Mouse (Mus musculus) spleen, embryonic (tissue): ENCODE measurements around the gene Ptov1.

Experiments
- CTCF ChIA-PET: fragments of 350-600 bp; sonication (Branson Sonifier 250); formaldehyde crosslinking; loops from one replicate; lab custom pipeline; 2022; lab: Charles Lee

The Ptov1 gene

GRCm38 (mm10) chr7:44890180-44890579 lies 20.6 kb upstream of the Ptov1 start:
- CTCF ChIA-PET, result no interaction called here

DNA sequence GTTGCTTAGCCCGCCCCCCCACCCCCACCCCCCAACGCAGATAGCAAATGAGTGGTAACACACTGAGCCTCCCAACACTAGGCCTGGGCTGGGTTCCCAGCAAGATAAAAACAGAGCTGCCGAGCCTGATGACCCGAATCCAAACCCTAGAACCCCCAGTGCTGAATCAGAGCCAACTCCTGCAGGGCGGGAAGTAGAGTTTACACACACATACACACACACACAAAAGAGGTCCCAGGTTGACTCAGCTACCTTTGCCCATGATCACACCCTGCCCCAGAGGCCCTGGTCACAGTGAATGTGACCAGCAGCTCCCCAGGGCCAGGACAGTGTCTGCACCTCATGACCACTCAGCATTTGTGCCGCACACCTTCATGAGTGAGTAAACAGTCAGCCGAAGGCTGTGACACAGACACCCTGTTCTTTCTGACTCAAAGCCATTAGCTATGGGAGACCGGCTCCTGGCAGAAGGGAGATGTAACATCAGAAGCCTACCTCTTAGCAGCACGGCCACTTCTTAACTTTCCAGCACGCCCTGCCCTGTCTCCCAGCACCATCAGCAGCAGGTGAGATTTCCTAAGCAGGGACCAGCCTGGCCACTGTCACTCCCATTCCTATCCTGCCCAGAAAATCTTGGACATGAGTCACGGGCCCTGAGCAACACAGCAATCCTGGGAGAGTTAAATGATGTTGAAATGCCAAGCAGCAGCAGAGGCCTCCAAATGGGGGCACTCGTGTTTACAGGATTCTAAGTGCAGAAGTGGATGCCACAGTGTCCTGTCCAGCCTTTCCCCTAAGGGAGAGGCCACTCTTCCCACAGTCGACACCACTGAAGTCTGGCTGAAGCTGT lies 18.9 kb upstream of the Ptov1 start:
- CTCF ChIA-PET, result no interaction called here

- CTCF ChIA-PET, result no interaction called here
Observed at GRCm38 (mm10) chr7:44886964-44887363, 17.4 kb upstream of the Ptov1 start.

DNA sequence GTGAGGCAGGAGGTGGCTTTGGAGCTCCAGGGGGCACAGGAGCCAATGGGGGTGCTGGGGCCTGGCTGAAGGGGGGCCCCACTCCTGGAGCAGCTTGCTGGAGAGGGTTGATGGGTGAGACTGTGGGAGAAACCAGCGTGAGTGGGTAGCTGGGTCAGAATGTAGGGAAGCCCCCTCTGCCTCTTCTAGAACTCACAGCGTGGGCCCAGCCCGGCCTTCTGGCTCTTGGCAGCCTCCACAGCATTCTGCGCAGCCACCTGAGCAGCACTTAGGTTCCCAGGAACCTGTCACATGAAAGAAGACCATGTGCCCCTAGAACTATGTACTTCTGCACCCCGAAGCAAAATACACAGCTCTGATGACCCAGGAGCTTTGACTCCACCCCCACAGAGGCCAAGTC lies 15.0 kb upstream of the Ptov1 start:
- CTCF ChIA-PET, result interaction anchor here (0.6 kb wide), 1 partner anchor 101 kb away, joined by 3 read pairs; no protein-coding TSS in a partner anchor

DNA sequence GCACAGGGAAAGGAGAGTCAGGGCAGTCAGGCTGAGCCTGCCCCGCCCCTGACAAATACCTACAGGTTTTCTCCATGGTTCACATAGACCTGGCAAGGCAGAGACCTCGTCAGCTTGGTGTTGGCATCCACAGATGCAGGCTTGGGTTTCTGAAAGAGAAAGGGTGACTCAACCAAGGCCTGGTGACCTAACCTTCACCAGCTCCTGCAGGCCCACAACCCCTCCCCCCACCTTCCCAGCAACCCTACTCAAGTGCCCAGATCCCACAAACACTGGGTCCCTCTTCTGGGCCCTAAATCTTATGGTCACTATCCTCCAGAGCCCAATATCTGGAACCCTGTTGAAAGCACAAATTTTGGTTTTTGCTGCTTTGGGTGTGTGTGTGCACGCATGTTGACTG lies 13.4 kb upstream of the Ptov1 start:
- CTCF ChIA-PET, result no interaction called here

DNA sequence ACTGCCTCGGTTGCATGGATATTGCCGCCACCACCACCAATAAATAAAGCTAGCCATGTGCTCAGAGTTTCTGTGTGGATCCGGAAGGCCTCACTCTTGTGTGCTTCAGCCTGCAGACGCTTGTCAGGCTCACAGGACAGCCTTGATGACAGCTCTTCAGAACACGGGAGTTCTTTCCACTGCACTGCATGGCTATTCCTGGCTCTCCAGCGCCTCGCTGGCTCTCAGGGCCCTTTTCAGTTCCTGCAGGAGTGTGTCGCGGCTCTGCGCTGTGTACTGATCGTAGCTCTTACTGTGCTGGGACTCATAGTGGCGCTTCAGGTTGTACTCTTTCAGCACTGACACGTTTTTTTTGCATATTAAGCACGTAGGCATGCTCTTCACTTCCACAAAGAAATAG lies 8.2 kb upstream of the Ptov1 start:
- CTCF ChIA-PET, result no interaction called here

DNA sequence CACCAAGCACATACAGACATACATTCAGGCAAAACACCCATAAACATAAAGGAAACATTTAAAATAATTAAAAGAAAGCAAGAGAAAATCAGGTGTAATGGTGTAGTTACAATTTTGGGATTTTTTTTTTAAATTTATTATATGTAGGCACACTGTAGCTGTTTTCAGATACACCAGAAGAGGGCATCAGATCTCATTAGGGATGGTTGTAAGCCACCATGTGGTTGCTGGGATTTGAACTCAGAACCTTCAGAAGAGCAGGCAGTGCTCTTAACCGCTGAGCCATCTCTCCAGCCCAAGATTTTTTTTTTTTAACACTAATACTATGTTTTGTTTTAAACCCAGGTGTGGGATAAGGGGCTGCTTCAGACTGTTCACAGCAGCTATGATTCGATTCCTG lies 2.2 kb upstream of the Ptov1 start:
- CTCF ChIA-PET, result interaction anchor here (0.9 kb wide), 1 partner anchor 12 kb away, joined by 3 read pairs; no protein-coding TSS in a partner anchor

GRCm38 (mm10) chr7:44871181-44871580 lies 1.6 kb upstream of the Ptov1 start:
- CTCF ChIA-PET, result interaction anchor here (0.9 kb wide), 1 partner anchor 11 kb away, joined by 3 read pairs; no protein-coding TSS in a partner anchor

DNA sequence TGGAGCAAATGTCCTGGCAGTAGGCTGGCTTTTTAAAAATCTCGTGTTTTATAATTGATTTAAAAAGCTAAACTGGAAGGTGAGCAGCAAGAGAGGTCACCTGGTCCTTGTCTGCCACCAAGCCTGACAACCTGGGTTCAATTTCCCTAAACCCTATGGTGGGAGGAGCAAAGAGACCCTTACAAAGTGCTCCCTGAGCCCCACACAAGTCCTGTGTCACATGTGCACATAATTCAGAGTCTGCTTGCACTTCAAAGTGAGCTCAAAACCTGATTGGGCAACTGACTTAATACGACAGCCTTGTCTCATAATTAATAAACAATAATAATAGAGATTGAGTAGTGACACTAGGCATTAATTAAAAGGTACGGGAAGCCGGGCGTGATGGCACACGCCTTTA lies 1.0 kb upstream of the Ptov1 start:
- CTCF ChIA-PET, result interaction anchor here (0.6 kb wide), 1 partner anchor 96 kb away, joined by 7 read pairs; no protein-coding TSS in a partner anchor

DNA sequence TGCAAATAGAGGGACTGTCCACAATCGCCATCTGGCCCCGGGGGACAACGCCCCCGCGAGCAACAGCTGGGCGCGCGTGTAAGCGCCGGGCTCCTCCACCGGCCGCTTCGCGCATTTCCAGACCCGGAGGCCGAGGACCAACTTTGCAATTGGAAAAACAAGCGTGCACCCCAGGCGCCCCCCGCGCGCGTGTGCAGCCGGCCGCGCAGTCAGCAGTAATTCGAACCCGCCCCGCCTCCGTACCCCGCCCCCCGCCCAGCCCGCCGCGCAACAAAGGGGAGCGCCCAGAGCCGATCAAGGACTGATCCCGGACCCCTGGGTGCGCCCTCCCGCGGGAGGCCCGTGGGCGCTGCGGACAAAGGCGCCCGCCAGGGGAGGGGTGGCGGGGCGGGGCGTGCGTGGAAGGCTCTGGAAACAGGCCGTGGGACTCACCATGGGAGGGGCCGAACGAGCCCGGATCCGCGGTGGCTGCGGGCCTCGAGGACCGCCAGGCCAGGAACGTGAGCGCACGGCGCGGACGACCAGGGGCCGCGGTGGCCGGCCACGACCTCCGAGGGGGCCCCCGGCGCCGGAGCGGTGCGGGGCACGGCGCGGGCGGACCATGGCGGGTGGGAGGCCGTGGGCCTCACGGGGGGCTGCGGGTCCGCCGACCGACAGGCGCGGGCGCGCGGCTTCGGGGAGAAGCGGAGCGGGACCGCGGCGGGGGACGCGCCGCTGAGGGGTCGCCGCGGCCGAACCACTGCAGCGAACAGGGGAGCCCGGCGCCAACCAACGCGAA lies 480 bp downstream of the Ptov1 start:
- CTCF ChIA-PET, result interaction anchor here (0.8 to 1.6 kb wide), 2 partner anchors 23 to 30 kb away, joined by 3 read pairs; no protein-coding TSS in a partner anchor

GRCm38 (mm10) chr7:44868465-44868864 lies 1.1 kb downstream of the Ptov1 start:
- CTCF ChIA-PET, result interaction anchor here (1.6 kb wide), 1 partner anchor 30 kb away, joined by 3 read pairs; no protein-coding TSS in a partner anchor

DNA sequence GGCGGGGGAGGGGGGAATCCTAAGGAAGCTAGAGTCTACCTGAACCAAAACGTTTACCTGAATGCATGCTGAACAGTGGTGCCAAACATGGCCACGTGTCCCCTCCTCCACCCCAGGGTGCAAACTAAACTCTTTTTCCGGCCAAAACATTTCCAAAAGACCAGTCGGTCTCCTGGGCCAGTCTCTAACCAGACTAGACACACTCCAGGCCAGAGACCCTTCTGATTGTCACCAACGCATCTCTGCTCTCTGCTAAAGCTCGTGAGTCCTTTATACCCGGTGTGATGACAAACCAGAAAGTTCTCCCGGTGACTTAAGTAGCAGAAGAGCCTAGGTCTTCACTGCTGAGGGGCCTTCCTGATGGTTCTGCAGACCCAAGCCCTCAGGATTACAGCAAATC lies 1.8 kb downstream of the Ptov1 start:
- CTCF ChIA-PET, result interaction anchor here (1.6 kb wide), 1 partner anchor 29 kb away, joined by 3 read pairs; no protein-coding TSS in a partner anchor

GRCm38 (mm10) chr7:44867010-44867702 lies 2.4 kb downstream of the Ptov1 start:
- CTCF ChIA-PET, result interaction anchor here (1.6 kb wide), 1 partner anchor 28 kb away, joined by 3 read pairs; no protein-coding TSS in a partner anchor

- CTCF ChIA-PET, result no interaction called here
Observed at GRCm38 (mm10) chr7:44866276-44867009, 3.1 kb downstream of the Ptov1 start.

- CTCF ChIA-PET, result no interaction called here
Observed at GRCm38 (mm10) chr7:44864595-44865542, 4.7 kb downstream of the Ptov1 start.

- CTCF ChIA-PET, result no interaction called here
Observed at GRCm38 (mm10) chr7:44863982-44864494, 5.5 kb downstream of the Ptov1 start.

DNA sequence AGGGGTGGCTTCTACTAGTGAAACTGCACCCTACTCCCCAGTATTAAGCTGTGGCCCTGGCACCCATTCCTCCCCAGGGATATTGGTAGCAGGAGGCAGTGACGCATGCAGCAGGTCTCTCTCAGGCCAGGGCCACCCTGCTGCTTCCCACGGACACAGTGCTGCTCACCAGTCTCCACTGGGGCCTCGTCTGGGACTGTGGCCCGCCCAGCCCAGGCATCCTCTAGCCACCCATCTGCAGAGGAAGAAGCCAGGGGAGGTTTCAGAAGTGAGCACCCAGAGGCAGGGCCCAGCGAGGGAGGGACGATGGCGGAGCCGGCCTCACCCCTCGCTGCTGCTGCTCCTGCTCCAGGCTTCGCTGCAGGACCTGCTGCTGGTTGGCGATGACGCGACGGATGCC lies 6.4 kb downstream of the Ptov1 start:
- CTCF ChIA-PET, result no interaction called here

GRCm38 (mm10) chr7:44862434-44862833 lies 7.2 kb downstream of the Ptov1 start:
- CTCF ChIA-PET, result no interaction called here

GRCm38 (mm10) chr7:44861429-44861816 lies 8.2 kb downstream of the Ptov1 start:
- CTCF ChIA-PET, result interaction anchor here (0.8 kb wide), 1 partner anchor 31 kb away, joined by 3 read pairs; no protein-coding TSS in a partner anchor
